In genomic region chr9:56531991-56532390, GRCm38 (mm10) we compare ENCODE assay signal across 21 mouse cellular contexts.
"Had no signal": no experiment of that assay in that cellular context is flagged by ENCODE, and none has a peak within 500 bp of the region (broad histone marks: within the 10 kb centered on the region; RNA-seq: fewer than 3 reads in every experiment).

No protein-coding gene starts in this region.

- H3K4me3 ChIP-seq: intestine, embryonic 15.5 days; layer of hippocampus, adult 2 months; limb, embryonic 10.5 days; limb, embryonic 13.5 days; liver, embryonic 12.5 days; liver, embryonic 15.5 days; lung, embryonic 15.5 days; megakaryocyte, embryonic 14.5 days; midbrain, embryonic 12.5 days had no signal

- H3K9me3 ChIP-seq: intestine, embryonic 15.5 days; limb, embryonic 10.5 days; limb, embryonic 13.5 days; liver, embryonic 12.5 days; liver, embryonic 15.5 days; lung, embryonic 15.5 days; megakaryocyte, embryonic 14.5 days; midbrain, embryonic 12.5 days had no signal

- H3K36me3 ChIP-seq: intestine, embryonic 15.5 days; limb, embryonic 10.5 days; limb, embryonic 13.5 days; liver, embryonic 12.5 days; liver, embryonic 15.5 days; lung, embryonic 15.5 days; midbrain, embryonic 12.5 days had no signal

- ATAC-seq: intestine, embryonic 15.5 days; liver, embryonic 12.5 days had no signal

- H3K4me2 ChIP-seq: intestine, embryonic 15.5 days; limb, embryonic 13.5 days; liver, embryonic 12.5 days; liver, embryonic 15.5 days; lung, embryonic 15.5 days; midbrain, embryonic 12.5 days had no signal

- H3K27ac ChIP-seq: intestine, embryonic 15.5 days; layer of hippocampus, adult 2 months; limb, embryonic 10.5 days; limb, embryonic 13.5 days; liver, embryonic 12.5 days; liver, embryonic 15.5 days; lung, embryonic 15.5 days; midbrain, embryonic 12.5 days had no signal

- DNase-seq: kidney, adult 18-20 months; kidney, adult 9 months; kidney, postnatal 14 days; kidney, postnatal 4 days; layer of hippocampus, adult 9-11 months; liver; lung, adult 18-20 months; lung, postnatal 10 days; lung, postnatal 36 days; right cerebral cortex, adult 18-20 months; thymus, adult 18-20 months; thymus, postnatal 36 days had no signal

- H3K9ac ChIP-seq: intestine, embryonic 15.5 days; limb, embryonic 13.5 days; liver, embryonic 12.5 days; liver, embryonic 15.5 days; lung, embryonic 15.5 days; midbrain, embryonic 12.5 days had no signal

- H3K27me3 ChIP-seq: intestine, embryonic 15.5 days; liver, embryonic 12.5 days; liver, embryonic 15.5 days; lung, embryonic 15.5 days had no signal

- H3K4me1 ChIP-seq: liver, embryonic 12.5 days had no signal
